Mouse (Mus musculus): ENCODE measurements around the gene Prap1. TPM values are rescaled to one million over a fixed set of nuclear protein-coding genes. Genes with fewer than 3 reads are reported as not detected.
A peak's percentile ranks its signal among the peaks of the same experiment; 100 is the strongest.

Prap1 gene
- polyA plus RNA-seq, 1 experiment from 2014 or later, result 45.2 TPM

GRCm38 (mm10) chr7:140061832-140062130 lies 31.4 kb upstream of the Prap1 start:
- no peak for ATAC-seq (ENCODE audit: low FRiP score, low TSS enrichment)

GRCm38 (mm10) chr7:140062307-140062706 lies 30.9 kb upstream of the Prap1 start:
- H3K9me3 ChIP-seq (ENCODE audit: control insufficient read depth, low read length), result no peaks in the 10 kb centered on the region
- 27% methylated on average over 11 of the region's 11 CpGs for WGBS
- no peak overlapping the region for H3K4me2 ChIP-seq (replicated peaks; ENCODE audit: low read depth)
- no peaks in the 10 kb centered on the region for H3K36me3 ChIP-seq (ENCODE audit: control insufficient read depth, insufficient read depth, low read length)
- no peak overlapping the region for H3K4me3 ChIP-seq (ENCODE audit: low read depth, low read length)
- no peak overlapping the region for H3K9ac ChIP-seq (ENCODE audit: low read length)
- peak; percentile 67 for TF ChIP-seq CTCF (IDR thresholded peaks at IDR 0.05; ENCODE audit: low read depth)
- no peak for TF ChIP-seq EP300 (optimal IDR thresholded peaks at IDR 0.05)
- ATAC-seq (ENCODE audit: low FRiP score, low TSS enrichment) (0 out of 2 replicates have a peak, but pooled peaks have one; percentile 51), DNase-seq (ENCODE audit: low spot score) (peak; percentile 57)
- H3K4me1 ChIP-seq (replicated peaks; ENCODE audit: control insufficient read depth, insufficient read depth), result no peaks in the 10 kb centered on the region; the same call in 1 of the 2 replicates
- H3K27ac ChIP-seq (replicated peaks), result 0 out of 2 replicates have a peak overlapping the region, but pooled peaks have one; percentile 31
- H3K27me3 ChIP-seq (ENCODE audit: control insufficient read depth, insufficient read depth, low read length), result peaks cover 9% of the 10 kb centered on the region; the same call in 1 of the 2 replicates

More at GRCm38 (mm10) chr7:140061832-140062130, 31.4 kb upstream of the Prap1 start:
- H3K4me3 ChIP-seq (ENCODE audit: low read depth, low read length), result peak overlapping the region; percentile 33
- no peak overlapping the region for H3K9ac ChIP-seq (ENCODE audit: low read length)
- TF ChIP-seq EP300 (optimal IDR thresholded peaks at IDR 0.05) (no peak), CTCF (IDR thresholded peaks at IDR 0.05; ENCODE audit: low read depth) (no peak)
- H3K27me3 ChIP-seq (ENCODE audit: control insufficient read depth, insufficient read depth, low read length), result peaks cover 9% of the 10 kb centered on the region; the same call in 1 of the 2 replicates
- peak overlapping the region; percentile 31; the same call in 1 of the 2 replicates for H3K27ac ChIP-seq (replicated peaks)
- no peaks in the 10 kb centered on the region for H3K9me3 ChIP-seq (ENCODE audit: control insufficient read depth, low read length)
- DNase-seq (ENCODE audit: low spot score), result no peak
- under 1% methylated on average over 6 of the region's 6 CpGs for WGBS
- H3K4me2 ChIP-seq (replicated peaks; ENCODE audit: low read depth), result peak overlapping the region; percentile 52
- no peaks in the 10 kb centered on the region; the same call in 1 of the 2 replicates for H3K4me1 ChIP-seq (replicated peaks; ENCODE audit: control insufficient read depth, insufficient read depth)
- no peaks in the 10 kb centered on the region for H3K36me3 ChIP-seq (ENCODE audit: control insufficient read depth, insufficient read depth, low read length)

GRCm38 (mm10) chr7:140063092-140063491 lies 30.1 kb upstream of the Prap1 start:
- DNase-seq (ENCODE audit: low spot score), result peak; percentile 66
- Histone ChIP-seq H3K27me3 (ENCODE audit: control insufficient read depth, insufficient read depth, low read length) (peaks cover 9% of the 10 kb centered on the region; the same call in 1 of the 2 replicates), H3K36me3 (ENCODE audit: control insufficient read depth, insufficient read depth, low read length) (no peaks in the 10 kb centered on the region), H3K27ac (replicated peaks) (no peak overlapping the region), H3K4me3 (ENCODE audit: low read depth, low read length) (no peak overlapping the region), H3K9me3 (ENCODE audit: control insufficient read depth, low read length) (no peaks in the 10 kb centered on the region), H3K4me2 (replicated peaks; ENCODE audit: low read depth) (no peak overlapping the region), H3K9ac (ENCODE audit: low read length) (no peak overlapping the region), H3K4me1 (replicated peaks; ENCODE audit: control insufficient read depth, insufficient read depth) (no peaks in the 10 kb centered on the region; the same call in 1 of the 2 replicates)
- ATAC-seq (ENCODE audit: low FRiP score, low TSS enrichment), result no peak
- no peak for TF ChIP-seq EP300 (optimal IDR thresholded peaks at IDR 0.05)
- TF ChIP-seq CTCF (IDR thresholded peaks at IDR 0.05; ENCODE audit: low read depth), result peak; percentile 85
- WGBS, result 23% methylated on average over 7 of the region's 7 CpGs

- TF ChIP-seq EP300 (optimal IDR thresholded peaks at IDR 0.05) (no peak), CTCF (IDR thresholded peaks at IDR 0.05; ENCODE audit: low read depth) (no peak)
- no peaks in the 10 kb centered on the region for H3K9me3 ChIP-seq (ENCODE audit: control insufficient read depth, low read length)
- H3K4me2 ChIP-seq (replicated peaks; ENCODE audit: low read depth), result no peak overlapping the region
- H3K4me3 ChIP-seq (ENCODE audit: low read depth, low read length), result no peak overlapping the region
- DNase-seq (ENCODE audit: low spot score), result no peak
- H3K36me3 ChIP-seq (ENCODE audit: control insufficient read depth, insufficient read depth, low read length), result no peaks in the 10 kb centered on the region
- WGBS, result 51% methylated on average over 6 of the region's 6 CpGs
- no peaks in the 10 kb centered on the region for H3K4me1 ChIP-seq (replicated peaks; ENCODE audit: control insufficient read depth, insufficient read depth)
- no peak for ATAC-seq (ENCODE audit: low FRiP score, low TSS enrichment)
- H3K27me3 ChIP-seq (ENCODE audit: control insufficient read depth, insufficient read depth, low read length), result no peaks in the 10 kb centered on the region; the same call in 1 of the 2 replicates
- no peak overlapping the region for H3K9ac ChIP-seq (ENCODE audit: low read length)
- no peak overlapping the region for H3K27ac ChIP-seq (replicated peaks)
Measured at GRCm38 (mm10) chr7:140067397-140067796, 25.8 kb upstream of the Prap1 start.

GRCm38 (mm10) chr7:140070042-140070711 lies 23.0 kb upstream of the Prap1 start:
- ATAC-seq (ENCODE audit: low FRiP score, low TSS enrichment) (peak; percentile 68), DNase-seq (ENCODE audit: low spot score) (no peak)
- Histone ChIP-seq H3K36me3 (ENCODE audit: control insufficient read depth, insufficient read depth, low read length) (no peaks in the 10 kb centered on the region), H3K27ac (replicated peaks) (no peak overlapping the region), H3K4me3 (ENCODE audit: low read depth, low read length) (peak overlapping the region; percentile 21), H3K9me3 (ENCODE audit: control insufficient read depth, low read length) (no peaks in the 10 kb centered on the region), H3K9ac (ENCODE audit: low read length) (no peak overlapping the region), H3K4me1 (replicated peaks; ENCODE audit: control insufficient read depth, insufficient read depth) (no peaks in the 10 kb centered on the region), H3K27me3 (ENCODE audit: control insufficient read depth, insufficient read depth, low read length) (no peaks in the 10 kb centered on the region), H3K4me2 (replicated peaks; ENCODE audit: low read depth) (peak overlapping the region; percentile 39)
- TF ChIP-seq EP300 (optimal IDR thresholded peaks at IDR 0.05), result no peak
- TF ChIP-seq CTCF (IDR thresholded peaks at IDR 0.05; ENCODE audit: low read depth), result no peak
- 32% methylated on average over 38 of the region's 39 CpGs for WGBS

GRCm38 (mm10) chr7:140077698-140078097 lies 15.5 kb upstream of the Prap1 start:
- Histone ChIP-seq H3K9ac (ENCODE audit: low read length) (no peak overlapping the region), H3K27ac (replicated peaks) (no peak overlapping the region), H3K4me3 (ENCODE audit: low read depth, low read length) (no peak overlapping the region), H3K4me1 (replicated peaks; ENCODE audit: control insufficient read depth, insufficient read depth) (no peaks in the 10 kb centered on the region), H3K4me2 (replicated peaks; ENCODE audit: low read depth) (no peak overlapping the region), H3K36me3 (ENCODE audit: control insufficient read depth, insufficient read depth, low read length) (no peaks in the 10 kb centered on the region), H3K9me3 (ENCODE audit: control insufficient read depth, low read length) (no peaks in the 10 kb centered on the region), H3K27me3 (ENCODE audit: control insufficient read depth, insufficient read depth, low read length) (peaks cover 3% of the 10 kb centered on the region; the same call in 1 of the 2 replicates)
- no peak for DNase-seq (ENCODE audit: low spot score)
- no peak for TF ChIP-seq CTCF (IDR thresholded peaks at IDR 0.05; ENCODE audit: low read depth)
- no peak for TF ChIP-seq EP300 (optimal IDR thresholded peaks at IDR 0.05)
- peak; percentile 67 for ATAC-seq (ENCODE audit: low FRiP score, low TSS enrichment)
- 57% methylated on average over 6 of the region's 6 CpGs for WGBS
